Comparison of ENCODE assay signal across 12 mouse cellular contexts in genomic region chr1:153329306-153329705, GRCm38 (mm10). TPM values are rescaled to one million over a fixed set of nuclear protein-coding genes. Genes with fewer than 3 reads are reported as not detected.
DNase-seq lines count a peak whose midpoint lies in the region; ATAC-seq and TF ChIP-seq lines count a peak whose summit lies in the region.
"Had no signal": no experiment of that assay in that cellular context is flagged by ENCODE, and none has a peak within 500 bp of the region (broad histone marks: within the 10 kb centered on the region; RNA-seq: fewer than 3 reads in every experiment).

No protein-coding gene starts in this region.

- peaks cover 6% of the 10 kb centered on the region for H3K4me1 ChIP-seq in heart, adult 2 months (ENCODE audit: control insufficient read depth, insufficient read depth, low read length)
- peaks cover 53% of the 10 kb centered on the region for H3K4me1 ChIP-seq in kidney, embryonic 15.5 days
- peaks cover 5% of the 10 kb centered on the region; the same call in 1 of the 2 replicates for H3K4me1 ChIP-seq in midbrain, postnatal 0 days (ENCODE audit: insufficient read depth, low read length)
- peaks cover 30% of the 10 kb centered on the region for H3K4me1 ChIP-seq in midbrain, embryonic 15.5 days
- H3K4me1 ChIP-seq in stomach, embryonic 16.5 days (ENCODE audit: control insufficient read depth, insufficient read depth, low read length): peaks cover 15% of the 10 kb centered on the region

- no peaks in the 10 kb centered on the region for H3K27me3 ChIP-seq in heart, adult 2 months (ENCODE audit: control insufficient read depth, insufficient read depth, low read length)
- no peaks in the 10 kb centered on the region for H3K27me3 ChIP-seq in kidney, embryonic 15.5 days
- no peaks in the 10 kb centered on the region for H3K27me3 ChIP-seq in midbrain, postnatal 0 days (ENCODE audit: insufficient read depth, low read length)
- H3K27me3 ChIP-seq in midbrain, embryonic 15.5 days (replicated peaks): no peaks in the 10 kb centered on the region
- H3K27me3 ChIP-seq in stomach, embryonic 16.5 days (ENCODE audit: control insufficient read depth, insufficient read depth, low read length): no peaks in the 10 kb centered on the region
- H3K27me3 ChIP-seq: embryonic facial prominence, embryonic 12.5 days had no signal

- no peak for TF ChIP-seq POLR2A in heart, adult 2 months (IDR thresholded peaks at IDR 0.05; ENCODE audit: insufficient read depth, low read depth, low read length)

- no peak for TF ChIP-seq EP300 in heart, adult 2 months (IDR thresholded peaks at IDR 0.05; ENCODE audit: insufficient read depth, low read depth, low read length)

- DNase-seq in heart, adult 2 months: no peak
- no peak for DNase-seq in heart, adult 9 months (ENCODE audit: low spot score in 2 of 2)
- DNase-seq in kidney, adult 18-20 months: no peak
- no peak for DNase-seq in midbrain, postnatal 0 days (ENCODE audit: low spot score)
- DNase-seq in adipocyte (ENCODE audit: low spot score): no peak
- DNase-seq: cerebellum, adult 9-11 months had no signal

- ATAC-seq in kidney, embryonic 15.5 days (replicated peaks; ENCODE audit: low FRiP score): peak; percentile 33
- ATAC-seq in midbrain, postnatal 0 days (ENCODE audit: low FRiP score): no peak
- no peak for ATAC-seq in midbrain, embryonic 15.5 days (replicated peaks)
- ATAC-seq in stomach, embryonic 16.5 days (ENCODE audit: insufficient read depth, low FRiP score): no peak
- ATAC-seq: forebrain, embryonic 16.5 days had no signal

- H3K9ac ChIP-seq in heart, adult 2 months (ENCODE audit: low read depth, low read length): peak overlapping the region; percentile 63
- 0 out of 2 replicates have a peak overlapping the region, but pooled peaks have one; percentile 24 for H3K9ac ChIP-seq in kidney, embryonic 15.5 days
- no peak overlapping the region for H3K9ac ChIP-seq in midbrain, postnatal 0 days (replicated peaks; ENCODE audit: low read length, poor library complexity, severe bottlenecking)
- H3K9ac ChIP-seq in midbrain, embryonic 15.5 days: no peak overlapping the region
- H3K9ac ChIP-seq in stomach, embryonic 16.5 days (ENCODE audit: low read length): no peak overlapping the region
- H3K9ac ChIP-seq: embryonic facial prominence, embryonic 12.5 days had no signal

- TF ChIP-seq CTCF in heart, adult 2 months (IDR thresholded peaks at IDR 0.05): no peak
- no peak for TF ChIP-seq CTCF in midbrain, postnatal 0 days (IDR thresholded peaks at IDR 0.05)

- intact Hi-C loops in heart, adult 2 months (cut with DNase I): no loop called here

- peak overlapping the region; percentile 92 for H3K4me2 ChIP-seq in kidney, embryonic 15.5 days
- 0 out of 2 replicates have a peak overlapping the region, but pooled peaks have one; percentile 77 for H3K4me2 ChIP-seq in midbrain, postnatal 0 days (ENCODE audit: low read depth, low read length, poor library complexity, severe bottlenecking)
- no peak overlapping the region for H3K4me2 ChIP-seq in midbrain, embryonic 15.5 days
- peak overlapping the region; percentile 75; the same call in 1 of the 2 replicates for H3K4me2 ChIP-seq in stomach, embryonic 16.5 days (ENCODE audit: low read depth, low read length)

- H3K9me3 ChIP-seq in kidney, embryonic 15.5 days (replicated peaks): no peaks in the 10 kb centered on the region
- H3K9me3 ChIP-seq in midbrain, postnatal 0 days (ENCODE audit: low read length): no peaks in the 10 kb centered on the region
- no peaks in the 10 kb centered on the region for H3K9me3 ChIP-seq in midbrain, embryonic 15.5 days
- no peaks in the 10 kb centered on the region for H3K9me3 ChIP-seq in stomach, embryonic 16.5 days (replicated peaks; ENCODE audit: control insufficient read depth, low read length)
- H3K9me3 ChIP-seq: embryonic facial prominence, embryonic 12.5 days had no signal

- peak overlapping the region; percentile 98 for H3K27ac ChIP-seq in heart, adult 2 months
- peak overlapping the region; percentile 79 for H3K27ac ChIP-seq in kidney, embryonic 15.5 days
- H3K27ac ChIP-seq in midbrain, postnatal 0 days (ENCODE audit: low read depth, low read length): no peak overlapping the region
- H3K27ac ChIP-seq in midbrain, embryonic 15.5 days: no peak overlapping the region
- H3K27ac ChIP-seq in stomach, embryonic 16.5 days (ENCODE audit: low read length): no peak overlapping the region
- H3K27ac ChIP-seq: embryonic facial prominence, embryonic 12.5 days; macrophage had no signal

- WGBS in heart, adult 2 months: 70% methylated on average over 6 of the region's 6 CpGs
- WGBS in kidney, embryonic 15.5 days: 62% methylated on average over 6 of the region's 6 CpGs
- 90% methylated on average over 6 of the region's 6 CpGs for WGBS in midbrain, postnatal 0 days
- 92% methylated on average over 6 of the region's 6 CpGs for WGBS in midbrain, embryonic 15.5 days
- 80% methylated on average over 6 of the region's 6 CpGs for WGBS in stomach, embryonic 16.5 days

- peak overlapping the region; percentile 98 for H3K4me3 ChIP-seq in heart, adult 2 months
- H3K4me3 ChIP-seq in kidney, embryonic 15.5 days (replicated peaks): peak overlapping the region; percentile 100
- no peak overlapping the region for H3K4me3 ChIP-seq in midbrain, postnatal 0 days (ENCODE audit: low read depth, low read length)
- H3K4me3 ChIP-seq in midbrain, embryonic 15.5 days: no peak overlapping the region
- no peak overlapping the region for H3K4me3 ChIP-seq in stomach, embryonic 16.5 days (replicated peaks; ENCODE audit: low read length)
- H3K4me3 ChIP-seq: embryonic facial prominence, embryonic 12.5 days had no signal

- H3K79me2 ChIP-seq in heart, adult 2 months (replicated peaks; ENCODE audit: control insufficient read depth, insufficient read depth, low read length): peaks cover 6% of the 10 kb centered on the region

- H3K36me3 ChIP-seq in heart, adult 2 months (ENCODE audit: control insufficient read depth, insufficient read depth, low read length): peaks cover 21% of the 10 kb centered on the region
- peaks cover 25% of the 10 kb centered on the region for H3K36me3 ChIP-seq in kidney, embryonic 15.5 days
- no peaks in the 10 kb centered on the region; the same call in 1 of the 2 replicates for H3K36me3 ChIP-seq in midbrain, postnatal 0 days (ENCODE audit: insufficient read depth, low read length)
- H3K36me3 ChIP-seq in midbrain, embryonic 15.5 days (replicated peaks): no peaks in the 10 kb centered on the region
- H3K36me3 ChIP-seq in stomach, embryonic 16.5 days (ENCODE audit: control insufficient read depth, insufficient read depth, low read length): peaks cover 5% of the 10 kb centered on the region; the same call in 1 of the 2 replicates

RNA-seq across cellular contexts. Expression of gene Lamc1, which starts 3.3 kb away (rescaled TPM):
- 100 to 1,000 TPM; 111 to 116 TPM for total RNA-seq in heart, adult 2 months (2021)
- polyA plus RNA-seq in heart, adult 2 months (2012; rRNA removed): 103 and 138 TPM in 2 replicates
- polyA plus RNA-seq in kidney, embryonic 15.5 days (2015; fragmentation: Nextera tagmentation; extraction: Ambion mirVana): 93.5 and 101 TPM in 2 replicates
- 40.6 and 46.1 TPM in 2 replicates for total RNA-seq in midbrain, postnatal 0 days (2014; rRNA removed)
- polyA plus RNA-seq in midbrain, postnatal 0 days (2015; fragmentation: Nextera tagmentation; extraction: Ambion mirVana): 11.5 and 12.0 TPM in 2 replicates
- 15.9 and 16.0 TPM in 2 replicates for polyA plus RNA-seq in midbrain, embryonic 15.5 days (2015; fragmentation: Nextera tagmentation; extraction: Ambion mirVana)
- 63.4 and 68.0 TPM in 2 replicates for polyA plus RNA-seq in stomach, embryonic 16.5 days (2015; fragmentation: Nextera tagmentation; extraction: Ambion mirVana)

Comparison
In these comparisons a context has a peak if more than half of its experiments do, and no peak if none do; other contexts are left out.
1. H3K27ac ChIP-seq: peak in heart, adult 2 months (single experiment) and kidney, embryonic 15.5 days (single experiment); none in midbrain, postnatal 0 days (single experiment), midbrain, embryonic 15.5 days (single experiment) and stomach, embryonic 16.5 days (single experiment).
2. H3K4me3 ChIP-seq: peak in heart, adult 2 months (single experiment) and kidney, embryonic 15.5 days (single experiment); none in midbrain, postnatal 0 days (single experiment), midbrain, embryonic 15.5 days (single experiment) and stomach, embryonic 16.5 days (single experiment).
3. H3K9ac ChIP-seq: peak in heart, adult 2 months (single experiment) and kidney, embryonic 15.5 days (single experiment); none in midbrain, postnatal 0 days (single experiment), midbrain, embryonic 15.5 days (single experiment) and stomach, embryonic 16.5 days (single experiment).